ENCODE assay signal across 32 mouse cellular contexts in the genomic region with DNA sequence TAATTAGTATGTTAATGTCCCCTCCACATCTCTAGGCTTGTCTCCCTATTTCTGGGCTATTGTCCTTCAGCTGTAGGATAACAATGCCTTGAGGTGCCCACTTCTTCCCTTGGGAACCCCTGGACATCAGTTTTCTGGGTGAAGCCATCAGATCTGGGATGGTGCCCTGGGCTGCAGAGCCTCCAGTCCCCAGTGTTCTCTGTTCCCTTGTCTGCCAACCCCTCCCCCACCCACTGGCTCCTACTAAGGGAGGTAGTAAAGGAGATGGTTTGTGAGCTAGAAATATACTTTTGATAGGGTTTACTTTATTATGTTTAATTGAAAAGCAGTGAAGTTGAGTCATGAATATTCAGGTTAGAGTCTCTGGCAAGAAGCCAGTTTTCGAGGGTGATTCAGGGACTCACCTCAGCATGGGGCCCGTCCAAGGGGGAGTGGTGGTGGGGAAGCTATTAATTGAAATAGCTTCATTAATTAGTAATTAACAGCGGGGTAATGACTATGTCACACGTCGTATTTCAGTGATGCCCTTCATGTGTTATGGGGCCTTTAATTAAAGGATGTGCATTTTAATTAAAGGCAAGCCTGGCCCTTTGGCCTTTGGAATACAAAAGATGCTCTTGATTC. TPM values are rescaled to one million over a fixed set of nuclear protein-coding genes. Genes with fewer than 3 reads are reported as not detected.
DNase-seq lines count a peak whose midpoint lies in the region; ATAC-seq and TF ChIP-seq lines count a peak whose summit lies in the region.
"Had no signal": no experiment of that assay in that cellular context is flagged by ENCODE, and none has a peak within 500 bp of the region (broad histone marks: within the 10 kb centered on the region; RNA-seq: fewer than 3 reads in every experiment).

No protein-coding gene starts in this region.

- ATAC-seq in hindbrain, embryonic 13.5 days (ENCODE audit: low FRiP score): 0 out of 2 replicates have a peak, but pooled peaks have one; percentile 34
- no peak for ATAC-seq in hindbrain, embryonic 11.5 days (ENCODE audit: low FRiP score)
- peak; percentile 55; the same call in 1 of the 2 replicates for ATAC-seq in midbrain, embryonic 11.5 days (ENCODE audit: low FRiP score)
- no peak for ATAC-seq in midbrain, embryonic 15.5 days (replicated peaks)
- peak; percentile 70 for ATAC-seq in neural tube, embryonic 13.5 days (ENCODE audit: low read depth)
- ATAC-seq: activated CD4-positive, CD25-positive, alpha-beta regulatory T cell, adult 4 months; forebrain, postnatal 0 days; intestine, postnatal 0 days; liver, postnatal 0 days; lung, postnatal 0 days had no signal

- H3K4me3 ChIP-seq in hindbrain, embryonic 13.5 days: no peak overlapping the region
- no peak overlapping the region for H3K4me3 ChIP-seq in hindbrain, embryonic 11.5 days (ENCODE audit: low read depth, low read length)
- H3K4me3 ChIP-seq in midbrain, embryonic 11.5 days (ENCODE audit: low read depth, low read length): no peak overlapping the region
- H3K4me3 ChIP-seq in midbrain, embryonic 15.5 days: no peak overlapping the region
- no peak overlapping the region for H3K4me3 ChIP-seq in neural tube, embryonic 13.5 days
- H3K4me3 ChIP-seq: embryonic facial prominence, embryonic 13.5 days; heart, embryonic 12.5 days; hindbrain, embryonic 15.5 days; layer of hippocampus, adult 2 months; limb, embryonic 12.5 days; midbrain, embryonic 12.5 days had no signal

- peaks cover 16% of the 10 kb centered on the region for H3K4me1 ChIP-seq in hindbrain, embryonic 13.5 days (replicated peaks)
- no peaks in the 10 kb centered on the region for H3K4me1 ChIP-seq in hindbrain, embryonic 11.5 days (replicated peaks; ENCODE audit: control insufficient read depth, insufficient read depth, low read length)
- H3K4me1 ChIP-seq in midbrain, embryonic 11.5 days (ENCODE audit: control insufficient read depth, insufficient read depth, low read length): no peaks in the 10 kb centered on the region
- H3K4me1 ChIP-seq in midbrain, embryonic 15.5 days: peaks cover 11% of the 10 kb centered on the region; the same call in 1 of the 2 replicates
- peaks cover 18% of the 10 kb centered on the region for H3K4me1 ChIP-seq in neural tube, embryonic 13.5 days (replicated peaks)
- H3K4me1 ChIP-seq: embryonic facial prominence, embryonic 13.5 days; heart, embryonic 12.5 days; limb, embryonic 12.5 days had no signal

- peaks cover 12% of the 10 kb centered on the region for H3K27me3 ChIP-seq in hindbrain, embryonic 13.5 days
- H3K27me3 ChIP-seq in hindbrain, embryonic 11.5 days (ENCODE audit: control insufficient read depth, insufficient read depth, low read length): no peaks in the 10 kb centered on the region
- H3K27me3 ChIP-seq in midbrain, embryonic 11.5 days (ENCODE audit: control insufficient read depth, insufficient read depth, low read length): no peaks in the 10 kb centered on the region
- H3K27me3 ChIP-seq in midbrain, embryonic 15.5 days (replicated peaks): no peaks in the 10 kb centered on the region
- H3K27me3 ChIP-seq in neural tube, embryonic 13.5 days: peaks cover 15% of the 10 kb centered on the region
- H3K27me3 ChIP-seq: hindbrain, embryonic 15.5 days; midbrain, embryonic 12.5 days had no signal

- 19% methylated on average over 5 of the region's 5 CpGs for WGBS in hindbrain, embryonic 13.5 days
- 37% methylated on average over 5 of the region's 5 CpGs for WGBS in hindbrain, embryonic 11.5 days
- 35% methylated on average over 5 of the region's 5 CpGs for WGBS in midbrain, embryonic 11.5 days
- 25% methylated on average over 5 of the region's 5 CpGs for WGBS in midbrain, embryonic 15.5 days
- 12% methylated on average over 5 of the region's 5 CpGs for WGBS in neural tube, embryonic 13.5 days

- H3K4me2 ChIP-seq in hindbrain, embryonic 13.5 days: no peak overlapping the region
- no peak overlapping the region for H3K4me2 ChIP-seq in hindbrain, embryonic 11.5 days (replicated peaks; ENCODE audit: low read depth, low read length)
- H3K4me2 ChIP-seq in midbrain, embryonic 11.5 days: no peak overlapping the region
- no peak overlapping the region for H3K4me2 ChIP-seq in midbrain, embryonic 15.5 days
- H3K4me2 ChIP-seq in neural tube, embryonic 13.5 days: no peak overlapping the region
- H3K4me2 ChIP-seq: embryonic facial prominence, embryonic 13.5 days; heart, embryonic 12.5 days; hindbrain, embryonic 15.5 days; limb, embryonic 12.5 days; liver, embryonic 11.5 days; midbrain, embryonic 12.5 days had no signal

- TF ChIP-seq CTCF in brain, embryonic 14.5 days (IDR thresholded peaks at IDR 0.05; ENCODE audit: borderline replicate concordance, extremely low read depth, insufficient read depth, insufficient read length): no peak

- no peaks in the 10 kb centered on the region for H3K9me3 ChIP-seq in hindbrain, embryonic 13.5 days
- no peaks in the 10 kb centered on the region for H3K9me3 ChIP-seq in hindbrain, embryonic 11.5 days (ENCODE audit: control insufficient read depth, low read length)
- no peaks in the 10 kb centered on the region for H3K9me3 ChIP-seq in midbrain, embryonic 11.5 days (ENCODE audit: control insufficient read depth, low read length)
- H3K9me3 ChIP-seq in midbrain, embryonic 15.5 days: no peaks in the 10 kb centered on the region
- no peaks in the 10 kb centered on the region for H3K9me3 ChIP-seq in neural tube, embryonic 13.5 days
- H3K9me3 ChIP-seq: embryonic facial prominence, embryonic 13.5 days; heart, embryonic 12.5 days; hindbrain, embryonic 15.5 days; limb, embryonic 12.5 days; midbrain, embryonic 12.5 days had no signal

- no peak overlapping the region for H3K9ac ChIP-seq in hindbrain, embryonic 13.5 days
- no peak overlapping the region for H3K9ac ChIP-seq in hindbrain, embryonic 11.5 days (ENCODE audit: low read depth, low read length)
- no peak overlapping the region for H3K9ac ChIP-seq in midbrain, embryonic 11.5 days (ENCODE audit: low read length)
- no peak overlapping the region for H3K9ac ChIP-seq in midbrain, embryonic 15.5 days
- H3K9ac ChIP-seq in neural tube, embryonic 13.5 days: no peak overlapping the region
- H3K9ac ChIP-seq: embryonic facial prominence, embryonic 13.5 days; forebrain, postnatal 0 days; heart, embryonic 12.5 days; hindbrain, embryonic 15.5 days; limb, embryonic 12.5 days; liver, postnatal 0 days; midbrain, embryonic 12.5 days had no signal

- no peak overlapping the region for H3K27ac ChIP-seq in hindbrain, embryonic 13.5 days
- no peak overlapping the region for H3K27ac ChIP-seq in hindbrain, embryonic 11.5 days (ENCODE audit: low read depth, low read length)
- H3K27ac ChIP-seq in midbrain, embryonic 11.5 days (ENCODE audit: low read depth, low read length): no peak overlapping the region
- H3K27ac ChIP-seq in midbrain, embryonic 15.5 days: no peak overlapping the region
- H3K27ac ChIP-seq in neural tube, embryonic 13.5 days (replicated peaks): no peak overlapping the region
- H3K27ac ChIP-seq: embryonic facial prominence, embryonic 13.5 days; hindbrain, embryonic 15.5 days; layer of hippocampus, adult 2 months; limb, embryonic 12.5 days; macrophage; midbrain, embryonic 12.5 days had no signal

- TF ChIP-seq POLR2A in brain, embryonic 14.5 days (IDR thresholded peaks at IDR 0.05; ENCODE audit: borderline replicate concordance, extremely low read depth, insufficient read depth, insufficient read length, poor library complexity, severe bottlenecking): no peak

- H3K36me3 ChIP-seq in hindbrain, embryonic 13.5 days: no peaks in the 10 kb centered on the region
- H3K36me3 ChIP-seq in hindbrain, embryonic 11.5 days (ENCODE audit: control insufficient read depth, insufficient read depth, low read length): no peaks in the 10 kb centered on the region
- H3K36me3 ChIP-seq in midbrain, embryonic 11.5 days (ENCODE audit: control insufficient read depth, insufficient read depth, low read length): no peaks in the 10 kb centered on the region
- H3K36me3 ChIP-seq in midbrain, embryonic 15.5 days (replicated peaks): no peaks in the 10 kb centered on the region
- no peaks in the 10 kb centered on the region for H3K36me3 ChIP-seq in neural tube, embryonic 13.5 days
- H3K36me3 ChIP-seq: embryonic facial prominence, embryonic 13.5 days; heart, embryonic 12.5 days; hindbrain, embryonic 15.5 days; limb, embryonic 12.5 days; midbrain, embryonic 12.5 days had no signal

- no peak for DNase-seq in hindbrain, embryonic 11.5 days (ENCODE audit: low spot score)
- peak; percentile 77 for DNase-seq in midbrain, embryonic 11.5 days (ENCODE audit: low spot score, missing footprints)
- DNase-seq in brain, embryonic 14.5 days (ENCODE audit: low read depth): peak; percentile 57
- DNase-seq in right cerebral cortex, postnatal 14 days: no peak
- DNase-seq: adrenal gland, adult 8-10 months; cerebellum, adult 18-20 months; cerebellum, postnatal 36 days; embryo, embryonic 11 days; forebrain, postnatal 0 days; gastrocnemius, postnatal 14 days; heart, adult 18-20 months; heart, postnatal 10 days; liver, postnatal 0 days; right cerebral cortex, adult 18-20 months; thymus, adult 18-20 months; thymus, postnatal 36 days had no signal

RNA-seq across cellular contexts. Expression of gene Slc17a9, which starts 21.6 kb away (rescaled TPM):
- polyA plus RNA-seq in hindbrain, embryonic 13.5 days (2015; fragmentation: Nextera tagmentation; extraction: Ambion mirVana): 0.19 and 0.83 TPM in 2 replicates
- 0.14 and 0.45 TPM in 2 replicates for polyA plus RNA-seq in hindbrain, embryonic 11.5 days (2014; fragmentation: Nextera tagmentation; extraction: Ambion mirVana)
- 0.19 TPM in 1 of 2 replicates, not detected in the other for polyA plus RNA-seq in midbrain, embryonic 11.5 days (2014; fragmentation: Nextera tagmentation; extraction: Ambion mirVana)
- 0.17 and 0.26 TPM in 2 replicates for polyA plus RNA-seq in midbrain, embryonic 15.5 days (2015; fragmentation: Nextera tagmentation; extraction: Ambion mirVana)
- polyA plus RNA-seq in brain, embryonic 14.5 days (2012; rRNA removed): 0.83 and 0.85 TPM in 2 replicates
- polyA plus RNA-seq in neural tube, embryonic 13.5 days (2015; fragmentation: Nextera tagmentation; extraction: Ambion mirVana): 0.21 and 0.35 TPM in 2 replicates

RNA-seq across cellular contexts. Expression of gene Bhlhe23, which starts 30.0 kb away (rescaled TPM):
- 1.2 and 2.5 TPM in 2 replicates for polyA plus RNA-seq in hindbrain, embryonic 13.5 days (2015; fragmentation: Nextera tagmentation; extraction: Ambion mirVana)
- 3.0 and 3.7 TPM in 2 replicates for polyA plus RNA-seq in hindbrain, embryonic 11.5 days (2014; fragmentation: Nextera tagmentation; extraction: Ambion mirVana)
- polyA plus RNA-seq in midbrain, embryonic 11.5 days (2014; fragmentation: Nextera tagmentation; extraction: Ambion mirVana): 22.2 and 23.5 TPM in 2 replicates
- 14.9 and 16.5 TPM in 2 replicates for polyA plus RNA-seq in midbrain, embryonic 15.5 days (2015; fragmentation: Nextera tagmentation; extraction: Ambion mirVana)
- polyA plus RNA-seq in brain, embryonic 14.5 days (2012; rRNA removed): 8.5 and 10.6 TPM in 2 replicates
- 4.2 and 4.3 TPM in 2 replicates for polyA plus RNA-seq in neural tube, embryonic 13.5 days (2015; fragmentation: Nextera tagmentation; extraction: Ambion mirVana)
- polyA plus RNA-seq: activated CD4-positive, CD25-positive, alpha-beta regulatory T cell, adult 4 months; embryonic facial prominence, embryonic 13.5 days; heart, embryonic 12.5 days; intestine, postnatal 0 days; limb, embryonic 12.5 days; liver, embryonic 11.5 days; liver, postnatal 0 days; lung, postnatal 0 days; macrophage; small intestine, adult 2 months; stomach, embryonic 16.5 days had no signal

RNA-seq across cellular contexts. Expression of gene Gid8, which starts 36.8 kb away (rescaled TPM):
- polyA plus RNA-seq in hindbrain, embryonic 13.5 days (2015; fragmentation: Nextera tagmentation; extraction: Ambion mirVana): 56.6 and 58.7 TPM in 2 replicates
- polyA plus RNA-seq in hindbrain, embryonic 11.5 days (2014; fragmentation: Nextera tagmentation; extraction: Ambion mirVana): 59.6 and 70.0 TPM in 2 replicates
- polyA plus RNA-seq in midbrain, embryonic 11.5 days (2014; fragmentation: Nextera tagmentation; extraction: Ambion mirVana): 63.3 and 63.4 TPM in 2 replicates
- 56.1 and 60.7 TPM in 2 replicates for polyA plus RNA-seq in midbrain, embryonic 15.5 days (2015; fragmentation: Nextera tagmentation; extraction: Ambion mirVana)
- polyA plus RNA-seq in brain, embryonic 14.5 days (2012; rRNA removed): 62.8 and 64.7 TPM in 2 replicates
- polyA plus RNA-seq in neural tube, embryonic 13.5 days (2015; fragmentation: Nextera tagmentation; extraction: Ambion mirVana): 55.6 and 59.1 TPM in 2 replicates

RNA-seq across cellular contexts. Expression of gene Dido1, which starts 36.9 kb away (rescaled TPM):
- 27.6 and 29.7 TPM in 2 replicates for polyA plus RNA-seq in hindbrain, embryonic 13.5 days (2015; fragmentation: Nextera tagmentation; extraction: Ambion mirVana)
- polyA plus RNA-seq in hindbrain, embryonic 11.5 days (2014; fragmentation: Nextera tagmentation; extraction: Ambion mirVana): 29.5 and 39.7 TPM in 2 replicates
- polyA plus RNA-seq in midbrain, embryonic 11.5 days (2014; fragmentation: Nextera tagmentation; extraction: Ambion mirVana): 28.8 and 30.5 TPM in 2 replicates
- 29.0 and 30.1 TPM in 2 replicates for polyA plus RNA-seq in midbrain, embryonic 15.5 days (2015; fragmentation: Nextera tagmentation; extraction: Ambion mirVana)
- polyA plus RNA-seq in brain, embryonic 14.5 days (2012; rRNA removed): 24.9 and 31.0 TPM in 2 replicates
- polyA plus RNA-seq in neural tube, embryonic 13.5 days (2015; fragmentation: Nextera tagmentation; extraction: Ambion mirVana): 21.8 and 24.1 TPM in 2 replicates

Comparison
In these comparisons a context has a peak if more than half of its experiments do, and no peak if none do; other contexts are left out.
1. ATAC-seq: peak in hindbrain, embryonic 13.5 days (single experiment), midbrain, embryonic 11.5 days (single experiment) and neural tube, embryonic 13.5 days (single experiment); none in hindbrain, embryonic 11.5 days (single experiment) and midbrain, embryonic 15.5 days (single experiment).
2. DNase-seq: peak in midbrain, embryonic 11.5 days (single experiment) and brain, embryonic 14.5 days (single experiment); none in hindbrain, embryonic 11.5 days (single experiment) and right cerebral cortex, postnatal 14 days (single experiment).